Mouse (Mus musculus): ENCODE data around the gene Zfp800. TPM values are rescaled to one million over a fixed set of nuclear protein-coding genes. Genes with fewer than 3 reads are reported as not detected.

Zfp800 gene
- polyA plus RNA-seq (2014; fragmentation: Illumina TruSeq; extraction: RNeasy Lipid Tissue Mini Kit (QIAGEN cat#74804); ENCODE audit: low read depth, low replicate concordance): 15.1 TPM

GRCm38 (mm10) chr6:28397681-28398203 lies at the start of gene Zfp800:
Zfp800 (minus strand) TSS chr6:28398005.

GRCm38 (mm10) chr6:28428290-28428689 lies 30.5 kb upstream of the Zfp800 start, which contains the start of gene Gcc1:
Gcc1 (minus strand) TSS chr6:28428390.

GRCm38 (mm10) chr6:28427096-28427839 lies 29.5 kb upstream of the Zfp800 start, which contains the start of gene Fscn3:
Fscn3 (plus strand) TSS chr6:28427789.

GRCm38 (mm10) chr6:28423313-28423712 lies 25.5 kb upstream of the Zfp800 start, which contains the start of gene Arf5:
Arf5 (plus strand) TSS chr6:28423560.

Other genes starting within 250 kb of the Zfp800 start
- 27.0 TPM for gene Arf5, start 25.6 kb upstream of the Zfp800 start, polyA plus RNA-seq (2014; fragmentation: Illumina TruSeq; extraction: RNeasy Lipid Tissue Mini Kit (QIAGEN cat#74804); ENCODE audit: low read depth, low replicate concordance)
- gene Fscn3, start 29.8 kb upstream of the Zfp800 start, polyA plus RNA-seq (2014; fragmentation: Illumina TruSeq; extraction: RNeasy Lipid Tissue Mini Kit (QIAGEN cat#74804); ENCODE audit: low read depth, low replicate concordance): not detected
- 5.1 TPM for gene Gcc1, start 30.4 kb upstream of the Zfp800 start, polyA plus RNA-seq (2014; fragmentation: Illumina TruSeq; extraction: RNeasy Lipid Tissue Mini Kit (QIAGEN cat#74804); ENCODE audit: low read depth, low replicate concordance)
- not detected for gene Pax4, start 51.3 kb upstream of the Zfp800 start, polyA plus RNA-seq (2014; fragmentation: Illumina TruSeq; extraction: RNeasy Lipid Tissue Mini Kit (QIAGEN cat#74804); ENCODE audit: low read depth, low replicate concordance)
- 13.2 TPM for gene Snd1, start 77.1 kb upstream of the Zfp800 start, polyA plus RNA-seq (2014; fragmentation: Illumina TruSeq; extraction: RNeasy Lipid Tissue Mini Kit (QIAGEN cat#74804); ENCODE audit: low read depth, low replicate concordance)